Mouse (Mus musculus) MEL (cell line): Measurements from ENCODE around the gene Metrn. TPM values are rescaled to one million over a fixed set of nuclear protein-coding genes. Genes with fewer than 3 reads are reported as not detected.

Experiments used
- DNase-seq: peaks from one replicate; pipeline ENCODE4 v3.0.0; 2011; ENCODE audit warnings: low read depth, low spot score
- H3K27ac ChIP-seq: 2 replicates; pipeline ENCODE4 v1.5.1; 2012; ENCODE audit warnings: low read depth, mild to moderate bottlenecking, control low read depth, low read length, moderate library complexity; ENCODE audit not compliant: control insufficient read depth
- H3K27me3 ChIP-seq, 2 experiments: fragments of 150-350 bp in 1 of 2; sonication (generic) in 1 of 2; 2 replicates each; pipeline ENCODE4 v1.6.1; 2012; ENCODE audit warnings: low read length in 2 of 2, mild to moderate bottlenecking in 2 of 2, improper control_type of control experiment in 1 of 2, moderate library complexity in 1 of 2; ENCODE audit not compliant: insufficient read depth in 2 of 2, control insufficient read depth in 1 of 2
- H3K36me3 ChIP-seq, 2 experiments: 2 replicates each; pipeline ENCODE4 v1.6.1; 2012 to 2014; ENCODE audit warnings: low read length in 2 of 2, improper control_type of control experiment in 1 of 2, inconsistent platforms in 1 of 2, mild to moderate bottlenecking in 1 of 2; ENCODE audit not compliant: insufficient read depth in 2 of 2, control insufficient read depth in 1 of 2
- H3K4me1 ChIP-seq, 2 experiments: fragments of 150-350 bp in 1 of 2; sonication (generic) in 1 of 2; 2 replicates each; pipeline ENCODE4 v1.6.1; 2012; ENCODE audit warnings: low read length in 2 of 2, improper control_type of control experiment in 1 of 2, mild to moderate bottlenecking in 1 of 2; ENCODE audit not compliant: insufficient read depth in 2 of 2, control insufficient read depth in 1 of 2
- H3K4me3 ChIP-seq, 2 experiments: fragments of 150-350 bp in 1 of 2; sonication (generic) in 1 of 2; 2 replicates each; pipeline ENCODE4 v1.5.1; 2012; ENCODE audit warnings: low read depth in 2 of 2, low read length in 2 of 2, mild to moderate bottlenecking in 2 of 2, moderate library complexity in 2 of 2, control low read depth in 1 of 2, improper control_type of control experiment in 1 of 2; ENCODE audit not compliant: control insufficient read depth in 1 of 2, insufficient read depth in 1 of 2
- H3K79me2 ChIP-seq: 2 replicates; pipeline ENCODE4 v1.6.1; 2012; ENCODE audit warnings: mild to moderate bottlenecking, low read length, moderate library complexity; ENCODE audit not compliant: control insufficient read depth, poor library complexity, insufficient read depth
- H3K9ac ChIP-seq: 2 replicates; pipeline ENCODE4 v1.6.1; 2012; ENCODE audit warnings: low read depth, mild to moderate bottlenecking, control low read depth, low read length, moderate library complexity; ENCODE audit not compliant: control insufficient read depth, poor library complexity, severe bottlenecking
- H3K9me3 ChIP-seq: fragments of 150-350 bp; sonication (generic); replicated peaks from 2 replicates; pipeline ENCODE4 v1.6.1; 2012; ENCODE audit warnings: mild to moderate bottlenecking, low read length, improper control_type of control experiment, moderate library complexity; ENCODE audit not compliant: insufficient read depth
- BHLHE40 ChIP-seq: IDR thresholded peaks from 2 replicates; pipeline ENCODE4 v1.6.1; 2012; ENCODE audit warnings: low read depth, mild to moderate bottlenecking, inconsistent platforms, low read length, improper control_type of control experiment, borderline replicate concordance
- CHD1 ChIP-seq: IDR thresholded peaks from 2 replicates; pipeline ENCODE4 v1.6.1; 2012; ENCODE audit warnings: low read depth, mild to moderate bottlenecking, inconsistent platforms, low read length, improper control_type of control experiment
- CHD2 ChIP-seq: IDR thresholded peaks from 2 replicates; pipeline ENCODE4 v1.6.1; 2011; ENCODE audit warnings: low read length, improper control_type of control experiment
- E2F4 ChIP-seq: IDR thresholded peaks from 2 replicates; pipeline ENCODE4 v1.6.1; 2011; ENCODE audit warnings: low read depth, low read length, improper control_type of control experiment, borderline replicate concordance
- ELF1 ChIP-seq: IDR thresholded peaks from 2 replicates; pipeline ENCODE4 v1.6.1; 2014; ENCODE audit warnings: low read depth, mild to moderate bottlenecking, inconsistent platforms, low read length, improper control_type of control experiment, moderate library complexity
- EP300 ChIP-seq, 2 experiments: IDR thresholded peaks; 2 replicates each; pipeline ENCODE4 v1.6.1; 2011; ENCODE audit warnings: improper control_type of control experiment in 2 of 2, low read length in 2 of 2, low read depth in 1 of 2, mild to moderate bottlenecking in 1 of 2
- ETS1 ChIP-seq: IDR thresholded peaks from 2 replicates; pipeline ENCODE4 v1.6.1; 2012; ENCODE audit warnings: low read depth, mild to moderate bottlenecking, inconsistent platforms, low read length, improper control_type of control experiment, moderate library complexity
- GABPA ChIP-seq: IDR thresholded peaks from 2 replicates; pipeline ENCODE4 v1.6.1; 2012; ENCODE audit warnings: low read depth, mild to moderate bottlenecking, inconsistent platforms, low read length, improper control_type of control experiment, moderate library complexity
- GATA1 ChIP-seq: IDR thresholded peaks from 2 replicates; pipeline ENCODE4 v1.6.1; 2011; ENCODE audit warnings: low read depth, low read length, improper control_type of control experiment
- HCFC1 ChIP-seq: IDR thresholded peaks from 2 replicates; pipeline ENCODE4 v1.6.1; 2012; ENCODE audit warnings: low read depth, mild to moderate bottlenecking, inconsistent platforms, low read length, improper control_type of control experiment, moderate library complexity
- JUND ChIP-seq: IDR thresholded peaks from 2 replicates; pipeline ENCODE4 v1.6.1; 2011; ENCODE audit warnings: low read depth, mild to moderate bottlenecking, improper control_type of control experiment, low read length
- KAT2A ChIP-seq: conservative IDR thresholded peaks from 2 replicates; pipeline ENCODE4 v1.6.1; 2012; ENCODE audit warnings: low read depth, low read length, improper control_type of control experiment, inconsistent platforms
- MAFK ChIP-seq: IDR thresholded peaks from 2 replicates; pipeline ENCODE4 v1.6.1; 2011; ENCODE audit warnings: low read depth, mild to moderate bottlenecking, low read length, improper control_type of control experiment, borderline replicate concordance
- MAX ChIP-seq: IDR thresholded peaks from 2 replicates; pipeline ENCODE4 v1.6.1; 2011; ENCODE audit warnings: low read length, improper control_type of control experiment
- MAZ ChIP-seq: IDR thresholded peaks from 2 replicates; pipeline ENCODE4 v1.6.1; 2012; ENCODE audit warnings: low read depth, mild to moderate bottlenecking, inconsistent platforms, low read length, improper control_type of control experiment
- MEF2A ChIP-seq: IDR thresholded peaks from 2 replicates; pipeline ENCODE4 v1.6.1; 2014; ENCODE audit warnings: low read depth, mild to moderate bottlenecking, inconsistent platforms, low read length, improper control_type of control experiment; ENCODE audit not compliant: poor library complexity, insufficient replicate concordance, severe bottlenecking; ENCODE audit errors: extremely low read depth
- MXI1 ChIP-seq: IDR thresholded peaks from 2 replicates; pipeline ENCODE4 v1.6.1; 2011; ENCODE audit warnings: mild to moderate bottlenecking, low read depth, low read length, improper control_type of control experiment
- MYB ChIP-seq: IDR thresholded peaks from 2 replicates; pipeline ENCODE4 v1.6.1; 2011; ENCODE audit warnings: mild to moderate bottlenecking, low read depth, low read length, improper control_type of control experiment
- MYC ChIP-seq: IDR thresholded peaks from 2 replicates; pipeline ENCODE4 v1.6.1; 2011; ENCODE audit warnings: low read depth, mild to moderate bottlenecking, low read length, improper control_type of control experiment, moderate library complexity
- NELFE ChIP-seq: IDR thresholded peaks from 2 replicates; pipeline ENCODE4 v1.6.1; 2011; ENCODE audit warnings: low read depth, low read length, improper control_type of control experiment
- NRF1 ChIP-seq: IDR thresholded peaks from 2 replicates; pipeline ENCODE4 v1.6.1; 2014; ENCODE audit warnings: low read depth, mild to moderate bottlenecking, inconsistent platforms, low read length, improper control_type of control experiment, moderate library complexity; ENCODE audit not compliant: poor library complexity, insufficient read depth, severe bottlenecking
- POLR2A ChIP-seq, 2 experiments: IDR thresholded peaks; 2 replicates each; pipeline ENCODE4 v1.6.1; 2011 to 2012; ENCODE audit warnings: low read length in 2 of 2, mild to moderate bottlenecking in 2 of 2, control low read depth in 1 of 2, improper control_type of control experiment in 1 of 2, low read depth in 1 of 2, moderate library complexity in 1 of 2; ENCODE audit not compliant: control insufficient read depth in 1 of 2, insufficient read depth in 1 of 2, poor library complexity in 1 of 2
- POLR2AphosphoS2 ChIP-seq: IDR thresholded peaks from 2 replicates; pipeline ENCODE4 v1.6.1; 2011; ENCODE audit warnings: low read length, improper control_type of control experiment
- POLR2AphosphoS5 ChIP-seq: IDR thresholded peaks from 2 replicates; pipeline ENCODE4 v1.6.1; 2012; ENCODE audit warnings: low read depth, borderline replicate concordance, mild to moderate bottlenecking, inconsistent platforms, low read length, moderate library complexity, mixed read lengths
- RCOR1 ChIP-seq: IDR thresholded peaks from 2 replicates; pipeline ENCODE4 v1.6.1; 2012; ENCODE audit warnings: low read depth, mild to moderate bottlenecking, inconsistent platforms, low read length, improper control_type of control experiment
- SIN3A ChIP-seq: IDR thresholded peaks from 2 replicates; pipeline ENCODE4 v1.6.1; 2012; ENCODE audit warnings: low read length, improper control_type of control experiment, inconsistent platforms
- SMC3 ChIP-seq: IDR thresholded peaks from 2 replicates; pipeline ENCODE4 v1.6.1; 2011; ENCODE audit warnings: low read depth, low read length, improper control_type of control experiment
- TAL1 ChIP-seq: IDR thresholded peaks from 2 replicates; pipeline ENCODE4 v1.6.1; 2012; ENCODE audit warnings: mild to moderate bottlenecking, inconsistent platforms, low read length, moderate library complexity, mixed read lengths
- TBP ChIP-seq: IDR thresholded peaks from 2 replicates; pipeline ENCODE4 v1.8.0; 2011; ENCODE audit warnings: low read depth, low read length, improper control_type of control experiment
- TCF12 ChIP-seq: IDR thresholded peaks from 2 replicates; pipeline ENCODE4 v1.6.1; 2014; ENCODE audit warnings: low read depth, mild to moderate bottlenecking, inconsistent platforms, low read length, improper control_type of control experiment, moderate library complexity
- UBTF ChIP-seq: IDR thresholded peaks from 2 replicates; pipeline ENCODE4 v1.6.1; 2012; ENCODE audit warnings: low read depth, mild to moderate bottlenecking, inconsistent platforms, low read length, improper control_type of control experiment, moderate library complexity, borderline replicate concordance; ENCODE audit not compliant: insufficient read depth
- USF1 ChIP-seq: IDR thresholded peaks from 2 replicates; pipeline ENCODE4 v1.6.1; 2014; ENCODE audit warnings: low read depth, mild to moderate bottlenecking, inconsistent platforms, low read length, improper control_type of control experiment, moderate library complexity
- ZKSCAN1 ChIP-seq: IDR thresholded peaks from 2 replicates; pipeline ENCODE4 v1.6.1; 2012; ENCODE audit warnings: low read depth, mild to moderate bottlenecking, inconsistent platforms, low read length, improper control_type of control experiment, moderate library complexity
- ZMIZ1 ChIP-seq: IDR thresholded peaks from 2 replicates; pipeline ENCODE4 v1.6.1; 2012; ENCODE audit warnings: low read depth, mild to moderate bottlenecking, inconsistent platforms, low read length, improper control_type of control experiment, moderate library complexity
- ZNF384 ChIP-seq: IDR thresholded peaks from 2 replicates; pipeline ENCODE4 v1.6.1; 2012; ENCODE audit warnings: low read depth, mild to moderate bottlenecking, inconsistent platforms, low read length, improper control_type of control experiment
- polyA plus RNA-seq, 2 experiments: library from polyadenylated mRNA; stranded (reverse) in 1 of 2; unstranded in 1 of 2; fragments of >175 nt in 1 of 2; fragments of >200 nt in 1 of 2; gene quantifications; 2 replicates each; pipeline versions ENCODE4 v1.2.1 to v1.2.4; 2012; ENCODE audit warnings: low replicate concordance in 2 of 2, low read depth in 1 of 2; ENCODE audit not compliant: insufficient read length in 2 of 2, insufficient read depth in 1 of 2, missing spikeins in 1 of 2
- total RNA-seq: library from RNA; depleted of rRNA; stranded (reverse); fragments of 300-350 nt; gene quantifications from 2 replicates; pipeline ENCODE4 v1.2.3, GENCODE M21; 2012

The Metrn gene
- total and polyA plus RNA-seq, 3 experiments, result 95.7 to 116 TPM; not detected in 1

- Histone ChIP-seq H3K4me1 (peaks cover 2 to 41% of the 10 kb centered on the region in 2 experiments; a peak in 3 of 4 replicates), H3K79me2 (peaks cover 66% of the 10 kb centered on the region), H3K4me3 (peak within 1 kb of the TSS; percentile 81 to 89), H3K9ac (peak within 1 kb of the TSS; percentile 83), H3K36me3 (peaks cover 0 to 13% of the 10 kb centered on the region in 2 experiments; a peak in 2 of 4 replicates), H3K27ac (peak within 1 kb of the TSS; percentile 72), H3K9me3 (no peaks in the 10 kb centered on the region), H3K27me3 (no peaks in the 10 kb centered on the region)
- DNase-seq, result peak; percentile 91
- no peak for TF ChIP-seq UBTF
- 0 out of 2 replicates have a peak, but pooled peaks have one; percentile 36 for TF ChIP-seq USF1
- TF ChIP-seq TBP, result peak; percentile 64
- no peak; the same call in 1 of the 2 replicates for TF ChIP-seq SMC3
- 0 out of 2 replicates have a peak, but pooled peaks have one; percentile 42 for TF ChIP-seq ETS1
- TF ChIP-seq CHD2, result no peak
- peak; percentile 64; the same call in 1 of the 2 replicates for TF ChIP-seq ZKSCAN1
- TF ChIP-seq CHD1, result no peak
- no peak for TF ChIP-seq JUND
- no peak; the same call in 1 of the 2 replicates for TF ChIP-seq GATA1
- TF ChIP-seq MYB, result no peak
- TF ChIP-seq MYC, result peak; percentile 75
- TF ChIP-seq POLR2A (IDR thresholded peaks at IDR 0.05; ENCODE audit: control insufficient read depth in 1 of 2, insufficient read depth in 1 of 2, low read depth in 1 of 2, low read length in 2 of 2, poor library complexity in 1 of 2), result peak; percentile 83 to 84; a peak in 2 of 4 replicates
- TF ChIP-seq POLR2AphosphoS5, result peak; percentile 82
- 0 out of 4 replicates have a peak, but pooled peaks of 1 of the 2 experiments have one; percentile 12 for TF ChIP-seq EP300 (IDR thresholded peaks at IDR 0.05; ENCODE audit: low read depth in 1 of 2, low read length in 2 of 2)
- peak; percentile 90 for TF ChIP-seq ZMIZ1
- peak; percentile 85 for TF ChIP-seq SIN3A
- TF ChIP-seq NRF1, result peak; percentile 46; the same call in 1 of the 2 replicates
- TF ChIP-seq POLR2AphosphoS2, result peak; percentile 59
- peak; percentile 45; the same call in 1 of the 2 replicates for TF ChIP-seq KAT2A
- no peak for TF ChIP-seq ZNF384
- TF ChIP-seq BHLHE40, result no peak
- TF ChIP-seq MAZ, result 0 out of 2 replicates have a peak, but pooled peaks have one; percentile 38
- no peak for TF ChIP-seq MAFK
- peak; percentile 84 for TF ChIP-seq HCFC1
- TF ChIP-seq E2F4, result peak; percentile 63; the same call in 1 of the 2 replicates
- peak; percentile 90 for TF ChIP-seq NELFE
- TF ChIP-seq MEF2A, result no peak
- no peak for TF ChIP-seq TAL1
- TF ChIP-seq RCOR1, result no peak; the same call in 1 of the 2 replicates
- TF ChIP-seq TCF12, result peak; percentile 68
- no peak for TF ChIP-seq GABPA
- TF ChIP-seq MXI1, result peak; percentile 86
- TF ChIP-seq ELF1, result peak; percentile 71
- TF ChIP-seq MAX, result peak; percentile 79
Measured at GRCm38 (mm10) chr17:25828712-25829557, 32.0 kb upstream of the Metrn start, which contains the start of gene Jmjd8. TSS of gene Jmjd8 (plus strand) at chr17:25828867.
